Comparison of ENCODE assay signal across 16 mouse cellular contexts in the genomic region with DNA sequence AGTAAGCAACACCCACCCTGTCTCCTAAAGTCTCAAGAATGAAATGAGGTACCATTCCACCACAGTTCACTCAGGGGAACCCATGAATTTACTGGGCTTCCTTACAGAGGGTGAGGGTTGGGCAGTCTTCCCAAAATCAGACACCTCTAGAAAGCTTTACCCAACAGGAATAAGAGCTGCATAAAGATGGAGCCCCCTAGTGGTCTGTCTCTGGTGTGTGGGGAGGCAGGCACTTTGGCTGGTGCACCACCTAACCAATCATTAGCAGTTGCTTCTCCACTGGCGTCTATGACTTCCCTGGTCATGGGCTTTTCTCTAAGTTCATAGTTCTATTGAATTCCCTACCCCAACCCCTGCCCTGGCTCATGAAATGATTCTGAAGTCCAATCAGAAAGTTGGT.
DNase-seq lines count a peak whose midpoint lies in the region; ATAC-seq lines count a peak whose summit lies in the region.
"Had no signal": no experiment of that assay in that cellular context is flagged by ENCODE, and none has a peak within 500 bp of the region (broad histone marks: within the 10 kb centered on the region; RNA-seq: fewer than 3 reads in every experiment).

No protein-coding gene starts in this region.

- ATAC-seq in heart, embryonic 11.5 days (replicated peaks; ENCODE audit: insufficient number of reproducible peaks, low FRiP score, low TSS enrichment), result no peak
- ATAC-seq in limb, embryonic 11.5 days (ENCODE audit: insufficient number of reproducible peaks, low FRiP score, low TSS enrichment, low read depth), result no peak
- ATAC-seq: CD4-positive, CD25-positive, alpha-beta regulatory T cell, adult 4 months; forebrain, embryonic 15.5 days; hindbrain, embryonic 16.5 days had no signal

- H3K27ac ChIP-seq in heart, embryonic 11.5 days (ENCODE audit: low read depth, low read length), result no peak overlapping the region
- no peak overlapping the region for H3K27ac ChIP-seq in limb, embryonic 11.5 days (replicated peaks; ENCODE audit: low read depth, low read length)
- H3K27ac ChIP-seq in limb, embryonic 10.5 days, result no peak overlapping the region
- H3K27ac ChIP-seq: forebrain, embryonic 15.5 days; liver, embryonic 13.5 days had no signal

- no peaks in the 10 kb centered on the region for H3K4me1 ChIP-seq in heart, embryonic 11.5 days (ENCODE audit: control insufficient read depth, insufficient read depth, low read length)
- H3K4me1 ChIP-seq in limb, embryonic 11.5 days (ENCODE audit: control insufficient read depth, insufficient read depth, low read length), result no peaks in the 10 kb centered on the region
- H3K4me1 ChIP-seq in limb, embryonic 10.5 days, result no peaks in the 10 kb centered on the region
- H3K4me1 ChIP-seq: forebrain, embryonic 15.5 days; liver, embryonic 13.5 days had no signal

- H3K4me3 ChIP-seq in heart, embryonic 11.5 days (ENCODE audit: low read depth, low read length), result no peak overlapping the region
- no peak overlapping the region for H3K4me3 ChIP-seq in limb, embryonic 11.5 days (ENCODE audit: low read depth, low read length)
- H3K4me3 ChIP-seq in limb, embryonic 10.5 days, result no peak overlapping the region
- H3K4me3 ChIP-seq: forebrain, embryonic 15.5 days; liver, embryonic 13.5 days had no signal

- H3K4me2 ChIP-seq in heart, embryonic 11.5 days, result no peak overlapping the region
- H3K4me2 ChIP-seq in limb, embryonic 11.5 days (ENCODE audit: low read depth, severe bottlenecking), result no peak overlapping the region
- H3K4me2 ChIP-seq: forebrain, embryonic 15.5 days; liver, embryonic 13.5 days had no signal

- H3K27me3 ChIP-seq in heart, embryonic 11.5 days (ENCODE audit: control insufficient read depth, insufficient read depth, low read length), result no peaks in the 10 kb centered on the region
- no peaks in the 10 kb centered on the region for H3K27me3 ChIP-seq in limb, embryonic 11.5 days (ENCODE audit: control insufficient read depth, insufficient read depth, low read length)
- no peaks in the 10 kb centered on the region for H3K27me3 ChIP-seq in limb, embryonic 10.5 days (ENCODE audit: low read depth, poor library complexity, severe bottlenecking)
- H3K27me3 ChIP-seq: forebrain, embryonic 15.5 days; liver, embryonic 13.5 days had no signal

- 79% methylated on average over 1 of the region's 1 CpGs for WGBS in heart, embryonic 11.5 days (ENCODE audit: insufficient replicate concordance)
- 83% methylated on average over 1 of the region's 1 CpGs for WGBS in limb, embryonic 11.5 days
- 75% methylated on average over 1 of the region's 1 CpGs for WGBS in limb, embryonic 10.5 days

- no peak overlapping the region for H3K9ac ChIP-seq in heart, embryonic 11.5 days (ENCODE audit: low read depth, low read length)
- H3K9ac ChIP-seq in limb, embryonic 11.5 days (ENCODE audit: low read length), result no peak overlapping the region
- H3K9ac ChIP-seq: forebrain, embryonic 15.5 days; liver, embryonic 13.5 days had no signal

- H3K36me3 ChIP-seq in heart, embryonic 11.5 days (ENCODE audit: control insufficient read depth, insufficient read depth, low read length), result no peaks in the 10 kb centered on the region
- no peaks in the 10 kb centered on the region for H3K36me3 ChIP-seq in limb, embryonic 11.5 days (ENCODE audit: control insufficient read depth, insufficient read depth, low read length)
- H3K36me3 ChIP-seq in limb, embryonic 10.5 days, result no peaks in the 10 kb centered on the region
- H3K36me3 ChIP-seq: forebrain, embryonic 15.5 days; liver, embryonic 13.5 days had no signal

- peak; percentile 30 for DNase-seq in heart, adult 11 months
- DNase-seq in limb, embryonic 11.5 days (ENCODE audit: low spot score), result peak; percentile 27
- no peak for DNase-seq in limb, embryonic 10.5 days (ENCODE audit: low spot score)
- DNase-seq in thymus, postnatal 4 days, result peak; percentile 9
- DNase-seq in thymus, adult 18-20 months, result no peak
- no peak for DNase-seq in ovary, postnatal 36 days (ENCODE audit: low spot score)
- no peak for DNase-seq in frontal cortex, adult 2 months (ENCODE audit: extremely low spot score in 1 of 2, low spot score in 1 of 2)
- DNase-seq: cerebellum, postnatal 25 days; gastrocnemius, postnatal 36 days; heart, postnatal 10 days; liver, embryonic 13.5 days; right cerebral cortex, postnatal 14 days had no signal

- H3K9me3 ChIP-seq in heart, embryonic 11.5 days (replicated peaks; ENCODE audit: control insufficient read depth, low read length), result no peaks in the 10 kb centered on the region
- H3K9me3 ChIP-seq in limb, embryonic 11.5 days (ENCODE audit: control insufficient read depth, low read length), result no peaks in the 10 kb centered on the region
- no peaks in the 10 kb centered on the region for H3K9me3 ChIP-seq in limb, embryonic 10.5 days (replicated peaks)
- H3K9me3 ChIP-seq: forebrain, embryonic 15.5 days; liver, embryonic 13.5 days had no signal

Comparison
In these comparisons a context has a peak if more than half of its experiments do, and no peak if none do; other contexts are left out.
1. DNase-seq: peak in heart, adult 11 months (single experiment), limb, embryonic 11.5 days (single experiment) and thymus, postnatal 4 days (single experiment); none in limb, embryonic 10.5 days (single experiment), thymus, adult 18-20 months (0 of 2), ovary, postnatal 36 days (single experiment) and frontal cortex, adult 2 months (0 of 2).